Comparison of ENCODE assay signal across 21 mouse cellular contexts in the genomic region with DNA sequence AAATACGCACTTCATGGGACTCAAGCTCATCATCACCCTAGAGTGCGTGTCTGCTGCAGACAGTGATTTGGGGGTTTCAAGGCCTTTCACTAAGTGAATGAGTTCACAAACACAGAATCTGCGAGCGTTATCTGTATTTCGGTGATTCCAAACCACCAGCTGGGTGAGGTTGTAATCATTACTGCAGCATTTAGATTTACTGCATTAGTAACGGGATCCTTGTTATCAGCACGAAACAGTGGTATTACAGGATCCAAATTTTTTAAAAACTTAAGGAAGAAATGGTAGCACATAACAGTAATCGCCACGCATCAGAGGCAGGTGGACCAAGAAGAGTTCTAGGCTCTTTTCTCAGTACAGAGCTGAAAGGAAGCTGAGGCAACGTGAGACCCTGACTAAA.
"Had no signal": no experiment of that assay in that cellular context is flagged by ENCODE, and none has a peak within 500 bp of the region (broad histone marks: within the 10 kb centered on the region; RNA-seq: fewer than 3 reads in every experiment).

No protein-coding gene starts in this region.

- H3K9me3 ChIP-seq: liver, embryonic 15.5 days; megakaryocyte, embryonic 14.5 days; midbrain, embryonic 10.5 days; midbrain, embryonic 12.5 days; neural tube, embryonic 13.5 days; neural tube, embryonic 15.5 days had no signal

- DNase-seq: lung, adult 18-20 months; lung, embryonic 14.5 days; lung, postnatal 10 days; lung, postnatal 4 days; midbrain, embryonic 14.5 days; retina, postnatal 1 day; right cerebral cortex, adult 18-20 months; right cerebral cortex, postnatal 25 days; right cerebral cortex, postnatal 4 days; spleen, adult 18-20 months; thymus, adult 18-20 months; thymus, postnatal 14 days; thymus, postnatal 36 days had no signal

- H3K4me2 ChIP-seq: liver, embryonic 15.5 days; lung, embryonic 14.5 days; midbrain, embryonic 12.5 days; neural tube, embryonic 13.5 days; neural tube, embryonic 15.5 days had no signal

- ATAC-seq: midbrain, embryonic 16.5 days had no signal

- H3K9ac ChIP-seq: liver, embryonic 15.5 days; lung, embryonic 14.5 days; midbrain, embryonic 12.5 days; neural tube, embryonic 13.5 days; neural tube, embryonic 15.5 days had no signal

- H3K4me3 ChIP-seq: liver, embryonic 15.5 days; megakaryocyte, embryonic 14.5 days; midbrain, embryonic 10.5 days; midbrain, embryonic 12.5 days; myocyte; neural tube, embryonic 13.5 days; neural tube, embryonic 15.5 days had no signal

- H3K27ac ChIP-seq: liver, embryonic 15.5 days; midbrain, embryonic 10.5 days; midbrain, embryonic 12.5 days; neural tube, embryonic 13.5 days; neural tube, embryonic 15.5 days had no signal

- H3K4me1 ChIP-seq: liver, embryonic 15.5 days; megakaryocyte, embryonic 14.5 days; midbrain, embryonic 10.5 days; midbrain, embryonic 12.5 days; neural tube, embryonic 13.5 days; neural tube, embryonic 15.5 days had no signal

- H3K27me3 ChIP-seq: liver, embryonic 15.5 days; megakaryocyte, embryonic 14.5 days; midbrain, embryonic 12.5 days; neural tube, embryonic 13.5 days; neural tube, embryonic 15.5 days had no signal
